In the genomic region with DNA sequence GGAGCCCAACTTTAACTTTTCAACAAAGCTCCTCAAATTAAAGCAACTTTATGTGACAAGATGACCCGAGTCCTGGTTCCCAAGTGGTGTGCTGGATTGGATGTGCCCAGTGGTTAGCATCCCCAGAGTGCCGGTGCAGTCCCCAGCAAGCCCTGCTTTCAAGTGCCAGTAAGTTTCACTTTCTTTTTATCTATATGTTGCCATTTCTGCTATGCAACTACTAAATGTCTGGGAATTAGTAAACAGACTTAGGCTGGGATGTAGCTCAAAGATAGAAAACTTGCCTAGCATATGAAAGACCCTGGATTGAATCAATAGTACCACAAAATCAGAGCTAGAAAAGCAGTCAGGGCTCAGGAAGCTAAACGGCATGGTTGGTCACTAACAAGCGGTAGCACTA, we compare ENCODE assay signal across 9 mouse cellular contexts. TPM values are rescaled to one million over a fixed set of nuclear protein-coding genes. Genes with fewer than 3 reads are reported as not detected.
A peak's percentile ranks its signal among the peaks of the same experiment; 100 is the strongest.
DNase-seq lines count a peak whose midpoint lies in the region; ATAC-seq and TF ChIP-seq lines count a peak whose summit lies in the region.
"Had no signal": no experiment of that assay in that cellular context is flagged by ENCODE, and none has a peak within 500 bp of the region (broad histone marks: within the 10 kb centered on the region; RNA-seq: fewer than 3 reads in every experiment).

No protein-coding gene starts in this region.

- peak overlapping the region; percentile 92 for H3K4me2 ChIP-seq in lung, postnatal 0 days (replicated peaks; ENCODE audit: low read depth, low read length)
- peak overlapping the region; percentile 66 for H3K4me2 ChIP-seq in intestine, embryonic 15.5 days (replicated peaks)

- DNase-seq in lung, postnatal 0 days (ENCODE audit: low spot score): no peak
- DNase-seq in lung, postnatal 36 days: no peak
- DNase-seq in embryonic facial prominence, embryonic 10.5 days (ENCODE audit: low spot score): no peak
- peak; percentile 29 for DNase-seq in splenic B cell, adult 2 months (ENCODE audit: low read depth, low spot score)
- DNase-seq in layer of hippocampus, adult 2 months (ENCODE audit: low spot score in 2 of 2): no peak
- no peak for DNase-seq in left cerebral cortex, adult 2 months (ENCODE audit: extremely low spot score in 1 of 2, low spot score in 2 of 2)
- DNase-seq: layer of hippocampus, adult 9-11 months had no signal

- no peaks in the 10 kb centered on the region for H3K27me3 ChIP-seq in lung, postnatal 0 days (replicated peaks; ENCODE audit: insufficient read depth, low read length)
- H3K27me3 ChIP-seq in embryonic facial prominence, embryonic 10.5 days (replicated peaks; ENCODE audit: low read depth, poor library complexity, severe bottlenecking): no peaks in the 10 kb centered on the region
- no peaks in the 10 kb centered on the region for H3K27me3 ChIP-seq in intestine, embryonic 15.5 days (replicated peaks)
- H3K27me3 ChIP-seq in splenic B cell, adult 2 months (ENCODE audit: control insufficient read depth, insufficient read depth, low read length, poor library complexity, severe bottlenecking): no peaks in the 10 kb centered on the region

- intact Hi-C loops in left cerebral cortex, adult 2 months (cut with DNase I): loop anchor here (5.0 kb wide), 2 partner anchors 66 to 141 kb away; a partner anchor contains a TSS

- H3K27ac ChIP-seq in lung, postnatal 0 days (ENCODE audit: low read length): no peak overlapping the region
- H3K27ac ChIP-seq in embryonic facial prominence, embryonic 10.5 days (replicated peaks): no peak overlapping the region
- no peak overlapping the region for H3K27ac ChIP-seq in intestine, embryonic 15.5 days
- H3K27ac ChIP-seq in layer of hippocampus, adult 2 months: no peak overlapping the region
- H3K27ac ChIP-seq in left cerebral cortex, adult 2 months: no peak overlapping the region

- peaks cover 12% of the 10 kb centered on the region; the same call in 1 of the 2 replicates for H3K4me1 ChIP-seq in lung, postnatal 0 days (ENCODE audit: insufficient read depth, low read depth, low read length)
- H3K4me1 ChIP-seq in embryonic facial prominence, embryonic 10.5 days: peaks cover 28% of the 10 kb centered on the region
- peaks cover 11% of the 10 kb centered on the region for H3K4me1 ChIP-seq in intestine, embryonic 15.5 days (replicated peaks)

- H3K9ac ChIP-seq in lung, postnatal 0 days (replicated peaks; ENCODE audit: low read depth): peak overlapping the region; percentile 20; the same call in 1 of the 2 replicates
- H3K9ac ChIP-seq in intestine, embryonic 15.5 days: no peak overlapping the region

- ATAC-seq in lung, postnatal 0 days: no peak
- no peak for ATAC-seq in intestine, embryonic 15.5 days
- ATAC-seq in granulocyte monocyte progenitor cell, adult 5-6 weeks (replicated peaks; ENCODE audit: poor library complexity, severe bottlenecking): no peak

- H3K4me3 ChIP-seq in lung, postnatal 0 days (ENCODE audit: low read depth, low read length): peak overlapping the region; percentile 8; the same call in 1 of the 2 replicates
- peak overlapping the region; percentile 99 for H3K4me3 ChIP-seq in embryonic facial prominence, embryonic 10.5 days
- peak overlapping the region; percentile 95 for H3K4me3 ChIP-seq in intestine, embryonic 15.5 days (replicated peaks)
- no peak overlapping the region for H3K4me3 ChIP-seq in layer of hippocampus, adult 2 months
- no peak overlapping the region for H3K4me3 ChIP-seq in left cerebral cortex, adult 2 months

- 43% methylated on average over 4 of the region's 4 CpGs for WGBS in lung, postnatal 0 days
- WGBS in embryonic facial prominence, embryonic 10.5 days: 76% methylated on average over 4 of the region's 4 CpGs
- WGBS in intestine, embryonic 15.5 days: 69% methylated on average over 4 of the region's 4 CpGs

- no peak for TF ChIP-seq CTCF in lung, postnatal 0 days (IDR thresholded peaks at IDR 0.05)
- no peak for TF ChIP-seq CTCF in layer of hippocampus, adult 2 months (conservative IDR thresholded peaks at IDR 0.05)
- TF ChIP-seq CTCF in left cerebral cortex, adult 2 months (IDR thresholded peaks at IDR 0.05): no peak

- no peak for TF ChIP-seq EP300 in lung, postnatal 0 days (IDR thresholded peaks at IDR 0.05)

- H3K9me3 ChIP-seq in lung, postnatal 0 days (ENCODE audit: low read length): no peaks in the 10 kb centered on the region
- H3K9me3 ChIP-seq in embryonic facial prominence, embryonic 10.5 days: no peaks in the 10 kb centered on the region
- H3K9me3 ChIP-seq in intestine, embryonic 15.5 days: no peaks in the 10 kb centered on the region

- H3K36me3 ChIP-seq in lung, postnatal 0 days (ENCODE audit: insufficient read depth, low read length): no peaks in the 10 kb centered on the region
- H3K36me3 ChIP-seq in embryonic facial prominence, embryonic 10.5 days (replicated peaks): peaks cover 28% of the 10 kb centered on the region
- no peaks in the 10 kb centered on the region for H3K36me3 ChIP-seq in intestine, embryonic 15.5 days
- H3K36me3 ChIP-seq in splenic B cell, adult 2 months (ENCODE audit: control insufficient read depth, insufficient read depth, low read length, poor library complexity, severe bottlenecking): no peaks in the 10 kb centered on the region

RNA-seq across cellular contexts. Expression of a gene that starts 2.3 kb away (rescaled TPM):
- polyA plus RNA-seq in lung, postnatal 0 days (2015; fragmentation: Nextera tagmentation; extraction: Ambion mirVana): 20.6 and 22.3 TPM in 2 replicates
- polyA plus RNA-seq in embryonic facial prominence, embryonic 10.5 days (2016; fragmentation: Nextera tagmentation; extraction: Ambion mirVana): 111 and 117 TPM in 2 replicates
- 72.5 and 76.9 TPM in 2 replicates for polyA plus RNA-seq in intestine, embryonic 15.5 days (2015; fragmentation: Nextera tagmentation; extraction: Ambion mirVana)
- total RNA-seq in granulocyte monocyte progenitor cell, adult 5-6 weeks (2014; fragmentation: Nextera tagmentation): 109 and 131 TPM in 2 replicates
- 299 and 360 TPM in 2 replicates for total RNA-seq in granulocyte monocyte progenitor cell, adult 5-6 weeks (2017)
- 10 to 100 TPM; 28.2 TPM for total RNA-seq in layer of hippocampus, adult 2 months (2021)
- 10 to 100 TPM; 26.8 to 27.8 TPM for total RNA-seq in left cerebral cortex, adult 2 months (2021)

RNA-seq across cellular contexts. Expression of a gene that starts 55.1 kb away (rescaled TPM):
- 6.3 and 9.1 TPM in 2 replicates for polyA plus RNA-seq in lung, postnatal 0 days (2015; fragmentation: Nextera tagmentation; extraction: Ambion mirVana)
- polyA plus RNA-seq in embryonic facial prominence, embryonic 10.5 days (2016; fragmentation: Nextera tagmentation; extraction: Ambion mirVana): 0.05 TPM in 1 of 2 replicates, not detected in the other
- polyA plus RNA-seq in intestine, embryonic 15.5 days (2015; fragmentation: Nextera tagmentation; extraction: Ambion mirVana): 0.44 and 0.68 TPM in 2 replicates
- total RNA-seq in granulocyte monocyte progenitor cell, adult 5-6 weeks (2014; fragmentation: Nextera tagmentation): not detected in 2 replicates
- not detected in 2 replicates for total RNA-seq in granulocyte monocyte progenitor cell, adult 5-6 weeks (2017)
- 1 to 10 TPM; 1.2 to 1.3 TPM for total RNA-seq in layer of hippocampus, adult 2 months (2021)
- total RNA-seq in left cerebral cortex, adult 2 months (2021): 1 to 10 TPM; 3.3 to 3.8 TPM

Comparison
In these comparisons a context has a peak if more than half of its experiments do, and no peak if none do; other contexts are left out.
1. H3K4me3 ChIP-seq: peak in lung, postnatal 0 days (single experiment), embryonic facial prominence, embryonic 10.5 days (single experiment) and intestine, embryonic 15.5 days (single experiment); none in layer of hippocampus, adult 2 months (single experiment) and left cerebral cortex, adult 2 months (single experiment).